Mouse (Mus musculus) lung, postnatal 36 days (tissue): Measurements from ENCODE around the gene Syt15.
"Not testable (repeated sequence)": the region's sequence is repeated elsewhere in the genome, so short reads cannot be mapped to it uniquely, and the experiment has no call there.

ENCODE experiments used
- DNase-seq: peaks from one replicate; pipeline ENCODE4 v3.0.0; 2022; ENCODE audit warnings: mixed read lengths

The Syt15 gene

DNA sequence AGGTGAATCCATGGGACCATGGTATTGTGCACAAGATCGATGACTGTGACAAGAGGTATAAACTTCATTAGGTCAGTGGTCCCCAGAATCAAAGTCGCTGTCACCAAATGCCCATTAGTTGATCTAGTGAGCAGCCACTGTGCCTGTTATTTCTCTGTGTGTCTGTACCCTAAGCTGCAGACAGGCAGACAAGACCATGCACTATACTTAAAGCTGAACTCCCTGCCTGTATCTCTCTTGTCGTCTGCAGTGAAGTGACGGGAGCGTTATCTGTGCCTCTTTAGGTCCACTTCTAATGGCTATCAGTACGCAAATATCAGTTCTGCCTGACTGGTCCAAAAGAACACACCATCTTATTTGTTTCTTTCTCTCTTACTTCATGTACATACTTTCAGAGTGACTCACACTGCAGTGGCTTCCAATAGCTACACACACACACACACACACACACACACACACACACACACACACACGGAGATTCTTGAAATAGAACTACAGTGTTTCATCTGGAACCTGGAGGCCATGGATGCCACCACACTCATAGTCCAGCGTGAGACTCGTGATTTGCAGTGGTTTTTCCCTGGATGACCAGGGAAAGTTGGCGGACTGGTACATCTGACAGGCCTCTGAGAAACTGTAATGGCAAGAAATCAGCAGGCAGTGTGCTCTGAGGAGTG, 9.6 kb downstream of the Syt15 start:
- no peak for DNase-seq

DNA sequence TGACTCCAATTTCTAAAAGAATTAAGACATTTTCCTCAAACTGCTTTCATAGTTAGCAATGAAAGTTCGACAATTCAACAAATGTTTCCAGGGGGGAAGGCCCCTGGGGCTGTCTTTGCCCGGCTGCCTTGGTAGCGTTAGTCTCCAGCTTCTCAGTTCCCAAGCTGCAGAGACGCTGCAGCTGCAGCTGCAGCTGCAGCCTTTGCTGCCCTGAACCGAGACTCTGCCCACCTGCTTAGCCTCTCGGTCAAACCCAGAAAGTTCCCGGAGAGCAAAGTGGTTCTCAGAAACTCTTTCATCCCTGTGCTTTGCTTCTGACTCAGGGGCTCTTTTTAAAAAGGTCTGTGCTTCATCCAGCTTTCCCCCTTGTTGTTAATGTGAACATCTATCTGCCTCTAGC, 12.9 kb downstream of the Syt15 start:
- no peak for DNase-seq

- no peak for DNase-seq
Observed at GRCm38 (mm10) chr14:34232866-34233680, 13.7 kb downstream of the Syt15 start.

DNA sequence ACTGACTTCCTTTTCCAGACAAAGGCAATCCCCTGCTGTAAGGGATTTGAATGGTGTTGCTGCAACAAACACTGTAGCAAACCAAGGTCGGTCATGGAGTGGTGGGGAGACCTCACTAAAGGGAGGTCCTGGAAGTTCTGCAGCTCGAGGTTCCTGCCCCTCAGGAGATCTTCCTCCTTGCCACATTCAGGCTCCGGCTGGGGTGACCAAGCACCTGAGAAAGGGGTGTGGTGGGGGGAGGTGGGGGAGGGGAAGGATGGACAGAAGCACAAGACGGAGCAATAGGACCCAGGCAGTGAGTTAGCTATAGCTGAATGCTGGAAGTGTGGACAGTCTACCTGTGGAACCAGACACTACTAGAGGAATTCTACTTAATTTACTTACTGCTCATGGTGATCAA, 14.5 kb downstream of the Syt15 start:
- DNase-seq, result no peak

- DNase-seq, result peak; percentile 88
Observed at GRCm38 (mm10) chr14:34234630-34235380, 15.4 kb downstream of the Syt15 start.

DNA sequence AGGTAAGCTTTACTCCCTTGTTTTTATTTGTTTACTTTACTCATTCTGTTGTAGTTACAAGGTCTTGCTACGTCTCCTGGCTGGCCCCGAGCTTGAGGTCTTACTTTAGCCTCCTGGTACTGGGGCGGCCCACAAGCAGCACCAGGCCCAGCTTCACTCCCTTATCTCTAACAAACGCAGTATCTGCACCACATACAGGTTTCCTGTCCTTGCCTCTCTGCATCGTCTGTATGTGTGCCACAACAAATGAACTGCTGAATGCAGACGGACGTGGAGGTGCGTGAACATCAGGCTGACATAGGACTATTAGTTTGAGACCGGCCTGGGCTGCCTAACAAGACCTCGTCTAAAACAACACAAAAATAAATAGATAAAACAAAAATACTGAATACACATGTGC, 20.9 kb downstream of the Syt15 start:
- no peak for DNase-seq

GRCm38 (mm10) chr14:34240676-34241075, 21.3 kb downstream of the Syt15 start:
- DNase-seq, result no peak

- DNase-seq, result no peak
Observed at GRCm38 (mm10) chr14:34252470-34253145, 33.2 kb downstream of the Syt15 start.

GRCm38 (mm10) chr14:34253261-34253660, 33.9 kb downstream of the Syt15 start:
- no peak for DNase-seq

DNA sequence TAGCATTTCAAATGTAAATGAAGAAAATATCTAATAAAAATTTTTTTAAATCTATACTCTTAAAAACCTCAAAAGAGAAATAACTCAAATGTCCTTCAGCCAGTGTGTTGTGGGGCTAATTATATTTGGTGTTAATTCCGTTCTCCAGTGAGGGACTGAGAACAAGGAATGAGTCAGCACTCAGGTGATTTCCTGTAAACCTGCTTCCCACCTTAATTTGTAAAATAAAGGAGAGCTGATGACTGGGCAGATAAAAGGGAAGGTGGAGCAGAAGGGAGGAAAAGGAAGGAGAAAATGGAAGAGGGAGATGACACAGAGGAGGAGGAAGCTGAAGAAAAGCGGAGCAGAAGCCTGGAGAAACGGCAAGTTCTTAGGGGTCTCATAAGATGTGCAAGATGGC, 39.1 kb downstream of the Syt15 start:
- not testable (repeated sequence) for DNase-seq

- DNase-seq, result no peak
Observed at GRCm38 (mm10) chr14:34268046-34268445, 48.7 kb downstream of the Syt15 start.

DNA sequence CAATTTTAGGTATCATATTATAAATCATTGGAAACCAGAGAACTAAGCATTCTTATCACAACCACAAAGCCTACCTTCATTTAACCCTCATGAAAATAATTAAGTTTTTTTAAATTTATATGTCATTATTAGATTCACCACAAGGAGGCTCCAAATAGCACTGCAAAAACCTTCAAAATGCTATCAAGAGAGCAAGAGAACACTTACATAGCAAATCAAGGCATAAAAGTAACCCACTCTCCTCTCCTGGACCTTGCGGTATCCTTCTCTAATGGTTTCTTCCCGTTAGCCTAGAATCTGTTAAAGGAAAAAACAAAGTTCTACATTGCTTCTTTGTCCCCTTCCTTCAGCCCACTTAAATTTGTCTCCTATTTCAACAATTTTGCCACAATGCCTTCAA, 53.9 kb downstream of the Syt15 start:
- DNase-seq, result no peak

DNA sequence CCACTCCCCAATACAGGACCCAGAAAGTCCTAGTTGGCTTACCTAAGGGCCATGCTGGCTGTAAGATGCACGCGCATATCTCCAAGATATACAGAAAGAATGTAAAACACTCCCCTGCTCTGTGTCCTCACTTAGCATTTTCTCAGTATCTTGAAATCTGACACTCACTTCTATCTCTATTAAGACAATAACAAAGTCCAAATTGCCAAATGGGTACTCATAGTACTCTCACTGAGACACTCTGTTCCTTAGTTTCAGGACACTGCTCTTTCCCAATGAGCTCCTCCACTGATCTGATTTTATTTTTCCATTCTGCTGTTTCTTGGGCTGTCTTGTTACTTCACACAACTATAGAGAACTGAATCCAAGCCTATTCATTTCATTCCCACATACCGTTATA, 54.7 kb downstream of the Syt15 start:
- DNase-seq, result no peak

- DNase-seq, result no peak
Observed at GRCm38 (mm10) chr14:34275225-34275624, 55.8 kb downstream of the Syt15 start.

GRCm38 (mm10) chr14:34279726-34280125, 60.3 kb downstream of the Syt15 start:
- DNase-seq, result no peak
